Mouse (Mus musculus) layer of hippocampus, postnatal 14 days (tissue): ENCODE data around the gene Zbp1. TPM values are rescaled to one million over a fixed set of nuclear protein-coding genes. Genes with fewer than 3 reads are reported as not detected.

Source experiments
- DNase-seq, 2 experiments: peaks; one replicate each; pipeline ENCODE4 v3.0.0; 2021 to 2022; ENCODE audit warnings: low spot score in 2 of 2, mixed read lengths in 1 of 2
- total RNA-seq, 2 experiments: library from RNA; stranded (reverse); gene quantifications; 2 replicates each; pipeline ENCODE4 v1.2.3; 2021

The Zbp1 gene
- total RNA-seq, 2 experiments from 2014 or later: not detected

DNA sequence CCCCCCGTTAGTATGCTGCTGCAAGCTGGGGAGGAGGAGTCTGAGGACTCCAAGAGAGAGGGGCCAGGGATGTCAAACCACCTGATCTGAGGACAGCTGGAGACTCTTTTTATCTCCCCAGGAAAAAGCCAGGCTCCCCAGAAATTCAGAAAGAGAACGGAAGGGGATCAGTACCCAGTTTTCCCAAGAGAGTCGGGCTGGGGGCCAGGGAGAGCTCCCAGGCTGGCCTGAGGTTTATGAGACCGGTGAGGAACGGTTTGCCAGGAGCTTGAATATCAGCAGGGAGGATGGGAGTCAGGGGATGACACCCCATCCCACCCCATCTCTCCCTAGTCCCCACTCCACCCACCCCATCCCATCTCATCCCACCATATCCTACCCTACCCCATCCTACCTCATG, 37.2 kb downstream of the Zbp1 start:
- no peak for DNase-seq

DNA sequence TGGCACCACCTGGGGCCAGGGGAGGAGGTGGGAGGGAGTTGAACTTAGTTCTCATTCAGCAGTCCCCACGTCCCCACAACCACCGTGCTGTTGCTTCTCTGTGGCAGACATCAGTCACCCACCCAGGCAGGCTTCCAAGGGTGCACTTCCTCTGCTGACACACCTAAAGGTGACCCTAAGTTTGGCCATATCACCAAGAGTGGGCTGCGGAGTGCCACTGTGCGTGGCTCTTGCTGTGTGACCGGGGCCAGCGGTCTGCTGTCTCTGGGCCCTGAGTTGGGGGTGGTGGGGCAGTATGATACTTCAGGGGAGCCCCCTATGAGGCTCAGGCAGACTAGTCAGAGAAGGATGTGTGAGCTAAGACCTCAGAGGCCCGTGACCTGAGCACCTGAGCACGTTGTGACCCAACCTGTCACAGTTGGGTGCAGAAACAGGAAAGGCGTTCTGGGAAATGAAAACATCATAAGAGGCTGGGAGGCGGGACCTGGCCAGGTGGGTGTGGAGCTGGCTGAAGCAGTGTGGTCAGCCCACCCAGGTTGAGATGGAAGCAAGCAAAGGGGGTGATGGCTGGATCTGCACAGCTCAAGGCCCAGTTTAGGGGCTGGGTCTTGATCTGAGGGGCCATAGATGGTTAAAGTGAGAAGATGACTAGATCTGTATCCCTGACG, 37.9 kb downstream of the Zbp1 start:
- DNase-seq: no peak

- DNase-seq: no peak
These were observed 38.7 kb downstream of the Zbp1 start for GRCm38 (mm10) chr2:173180026-173180425.

- DNase-seq: no peak
These were observed 39.7 kb downstream of the Zbp1 start for GRCm38 (mm10) chr2:173179046-173179445.

- DNase-seq: no peak
These were observed 40.8 kb downstream of the Zbp1 start for GRCm38 (mm10) chr2:173177951-173178350.

DNA sequence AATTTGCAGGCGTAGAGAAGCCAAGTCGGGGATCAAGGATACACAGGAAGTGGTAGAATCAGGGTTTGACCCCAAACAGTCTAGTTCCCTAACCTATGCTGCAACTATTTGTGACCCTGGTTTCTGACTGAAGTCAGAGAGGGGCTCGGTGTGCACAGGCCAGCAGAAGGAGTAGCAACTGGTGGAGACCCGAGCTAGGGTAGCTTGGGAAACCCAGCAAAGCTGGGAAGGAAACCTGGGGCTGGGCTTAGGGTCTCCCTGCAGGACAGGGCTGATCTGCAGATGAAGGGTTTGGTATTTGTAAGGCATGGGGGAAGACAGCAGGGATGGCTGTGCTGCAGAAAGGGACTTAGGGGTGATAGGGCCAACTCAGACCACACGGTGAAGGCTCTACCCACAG, 41.2 kb downstream of the Zbp1 start:
- no peak for DNase-seq

GRCm38 (mm10) chr2:173175703-173176102, 43.0 kb downstream of the Zbp1 start:
- DNase-seq: no peak

GRCm38 (mm10) chr2:173174569-173174968, 44.2 kb downstream of the Zbp1 start:
- DNase-seq: no peak

DNA sequence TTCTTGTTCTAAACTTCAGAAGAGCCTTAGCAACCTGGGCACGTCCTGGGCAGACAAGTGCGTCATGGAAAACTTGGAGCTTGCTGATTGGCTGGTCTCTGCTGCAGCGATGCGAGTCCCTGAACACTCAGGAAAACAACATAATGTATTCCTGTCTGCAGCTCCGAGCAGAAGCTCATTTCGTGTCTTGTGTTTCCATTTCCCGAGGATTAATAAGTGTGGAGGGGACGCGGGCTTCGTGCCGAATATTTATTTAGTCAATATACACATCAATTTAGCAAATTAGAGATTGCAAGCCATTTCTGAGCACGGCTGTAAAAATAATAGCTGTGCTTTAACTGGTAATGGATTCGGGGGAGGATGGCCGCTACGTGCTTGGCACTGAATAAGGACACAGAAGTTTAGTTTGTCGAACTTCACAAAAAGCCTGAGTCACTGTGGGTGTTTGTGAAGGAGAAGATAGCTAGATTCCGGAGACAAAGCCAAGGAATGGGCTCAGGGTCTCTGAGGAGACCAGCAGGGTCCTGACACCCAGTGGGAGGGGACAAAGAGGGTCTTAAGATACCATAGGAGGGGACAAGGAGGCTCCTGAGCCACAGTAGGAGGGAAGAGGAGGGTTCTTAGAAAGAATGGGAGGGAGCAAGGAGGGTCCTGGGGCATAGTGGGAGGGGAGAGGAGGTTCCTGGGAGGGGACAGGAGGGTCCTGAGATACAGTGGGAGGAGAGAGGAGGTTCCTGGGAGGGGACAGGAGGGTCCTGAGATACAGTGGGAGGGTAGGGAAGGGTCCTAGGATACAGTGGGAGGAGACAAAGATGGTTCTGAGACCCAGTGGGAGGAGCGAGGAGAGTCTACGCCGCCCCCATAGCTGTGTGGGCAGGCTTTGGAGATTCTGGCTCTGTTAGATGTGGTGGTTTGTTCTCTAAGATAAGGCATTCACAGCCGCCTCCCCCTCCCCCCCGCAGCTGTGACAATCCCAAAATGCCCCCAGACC, 44.9 kb downstream of the Zbp1 start:
- peak; percentile 81 to 88 for DNase-seq

DNA sequence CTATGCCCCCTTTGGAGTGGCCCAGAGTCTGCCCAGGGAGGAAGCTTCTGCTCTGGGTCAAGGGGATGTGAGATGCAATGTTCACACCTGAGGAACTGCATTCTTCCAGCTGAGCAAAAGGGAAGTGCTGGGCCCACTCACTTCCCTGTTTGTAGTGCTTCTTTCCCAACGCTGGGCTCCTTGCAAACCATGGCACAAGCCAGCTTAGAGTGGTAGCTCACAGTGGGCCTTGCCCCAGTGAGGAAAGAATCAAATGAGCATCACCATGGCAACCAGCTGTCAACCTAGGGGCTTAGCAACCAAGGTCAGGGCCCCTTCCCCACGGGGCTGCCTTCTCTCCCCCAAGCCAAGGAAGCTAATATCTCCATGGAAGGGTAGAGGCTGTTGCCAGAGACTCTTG, 45.7 kb downstream of the Zbp1 start:
- peak; percentile 46 to 59 for DNase-seq

- DNase-seq: no peak
These were observed 46.3 kb downstream of the Zbp1 start for GRCm38 (mm10) chr2:173172386-173172785.

DNA sequence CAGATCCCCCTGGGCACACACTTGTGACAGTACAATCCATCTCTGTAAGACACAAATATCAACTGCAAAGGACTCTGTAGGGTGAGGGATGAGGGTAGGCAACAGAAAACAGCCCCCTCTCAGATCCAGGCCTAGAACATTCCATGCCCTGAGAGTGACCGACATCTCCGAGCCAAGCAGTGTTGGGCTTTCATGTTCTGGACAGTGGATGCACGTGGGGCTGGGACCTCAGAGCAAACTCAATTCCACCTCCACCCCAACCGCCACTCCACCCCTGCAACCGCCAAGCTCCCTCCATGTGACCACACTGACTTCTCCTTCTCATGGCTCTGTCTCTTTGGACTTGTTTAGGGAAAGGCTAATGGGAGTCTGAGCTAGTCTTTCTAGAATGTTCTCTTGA, 46.8 kb downstream of the Zbp1 start:
- DNase-seq: no peak

GRCm38 (mm10) chr2:173171470-173171869, 47.3 kb downstream of the Zbp1 start:
- DNase-seq: no peak

DNA sequence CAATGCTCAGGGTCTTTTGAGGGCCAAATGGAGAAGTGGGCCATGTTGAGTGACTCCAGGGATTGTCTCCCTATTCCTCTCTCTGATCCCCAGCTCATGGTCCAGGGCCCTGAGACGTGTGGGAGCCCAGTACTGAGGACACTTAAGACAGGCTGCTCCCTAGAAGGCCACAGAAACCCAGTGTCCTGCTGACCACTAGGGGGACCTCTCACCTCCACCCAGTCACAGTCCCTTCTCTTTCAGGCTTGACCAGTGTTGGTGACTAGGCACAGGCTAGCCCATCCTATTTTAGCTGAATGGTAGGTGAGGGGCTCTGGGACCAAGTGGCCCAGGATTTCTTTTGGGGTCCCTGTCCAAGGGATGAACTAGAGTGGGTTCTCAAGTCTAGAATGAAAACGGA, 48.0 kb downstream of the Zbp1 start:
- no peak for DNase-seq

GRCm38 (mm10) chr2:173170081-173170480, 48.6 kb downstream of the Zbp1 start:
- DNase-seq: no peak

GRCm38 (mm10) chr2:173168411-173168851, 50.3 kb downstream of the Zbp1 start:
- DNase-seq: peak; percentile 33 to 66

DNA sequence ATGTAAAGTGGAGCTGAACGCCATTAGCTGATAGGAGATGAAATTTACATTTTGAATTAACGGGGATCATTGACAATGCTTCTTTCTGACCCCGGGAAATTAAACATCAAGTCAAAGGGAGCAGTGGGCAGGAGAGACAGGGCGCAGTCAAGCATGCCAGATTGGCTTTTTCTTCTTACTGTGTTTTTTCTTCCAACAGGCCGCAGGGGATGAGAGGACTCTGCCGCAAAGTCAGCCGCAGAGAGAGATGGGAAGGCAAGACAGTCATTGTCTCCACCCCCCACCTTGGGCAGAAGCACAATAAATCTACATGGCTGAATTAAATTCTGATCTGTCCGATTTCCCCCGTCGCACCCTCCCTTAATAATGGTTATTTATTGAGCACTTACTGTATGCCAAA, 53.4 kb downstream of the Zbp1 start:
- no peak for DNase-seq

DNA sequence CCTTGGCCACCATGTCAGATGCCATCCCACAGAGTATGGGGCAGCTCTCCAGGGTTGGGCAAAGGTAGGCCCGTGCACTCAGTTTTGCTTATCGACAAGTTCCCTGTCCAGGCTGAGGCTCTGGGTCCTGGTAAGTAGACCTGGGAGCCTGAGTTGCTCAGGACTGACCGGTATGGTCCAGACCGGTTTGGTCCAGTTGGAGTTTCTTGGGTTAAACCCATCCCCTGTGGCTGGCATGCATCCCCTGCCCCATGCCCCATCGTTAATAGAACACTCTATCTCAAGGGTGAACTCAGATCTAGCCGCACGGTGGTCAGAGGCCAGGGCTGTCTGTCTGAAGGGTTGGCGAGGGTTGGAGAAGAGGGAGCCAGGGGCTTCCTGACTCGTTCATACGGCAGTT, 53.8 kb downstream of the Zbp1 start:
- DNase-seq: no peak

GRCm38 (mm10) chr2:173164358-173164757, 54.4 kb downstream of the Zbp1 start:
- no peak for DNase-seq

GRCm38 (mm10) chr2:173163380-173163779, 55.3 kb downstream of the Zbp1 start:
- DNase-seq: no peak

GRCm38 (mm10) chr2:173159354-173160311, 59.1 kb downstream of the Zbp1 start:
- DNase-seq: peak in 1 of 2 experiments; percentile 55
